Mouse (Mus musculus) ES-E14 (cell line): ENCODE measurements at regions not wholly inside any gene's neighbourhood (a gene's known extent, or its start where the extent isn't known, plus 50 kb on each side); places are given as distances from the start of the nearest gene placed in this dataset.

Experiments used
- CHD2 ChIP-seq: IDR thresholded peaks from 2 replicates; pipeline ENCODE4 v1.6.1; 2014; ENCODE audit warnings: mild to moderate bottlenecking, low read depth, low read length, inconsistent platforms
- ZC3H11A ChIP-seq: IDR thresholded peaks from 2 replicates; pipeline ENCODE4 v1.6.1; 2012; ENCODE audit warnings: low read depth, mild to moderate bottlenecking, inconsistent platforms, low read length, borderline replicate concordance

GRCm38 (mm10) chr2:173405629-173406028 is 116.8 kb upstream of the 1700021F07Rik start:
- no peak for TF ChIP-seq CHD2
- no peak for TF ChIP-seq ZC3H11A
